Mouse (Mus musculus): ENCODE results near the gene Vta1.

DNA sequence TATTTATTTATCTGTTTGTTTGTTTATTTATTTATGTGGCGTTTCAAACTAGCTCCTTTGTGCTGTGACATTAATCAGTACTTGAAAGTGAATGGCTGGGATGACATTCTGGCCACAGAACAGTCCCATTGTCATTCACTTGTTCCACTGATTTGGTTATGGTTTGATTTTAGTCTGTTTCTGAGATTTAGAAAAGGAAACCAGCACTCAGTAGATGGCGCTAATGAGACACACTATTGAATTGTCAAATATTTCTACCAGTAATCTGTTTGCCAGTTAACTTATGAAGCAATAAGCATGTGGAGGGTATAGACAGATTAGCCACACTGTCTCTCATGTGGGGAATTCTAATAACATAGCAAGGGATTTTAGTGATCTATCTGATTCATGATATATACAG lies 28.9 kb upstream of the Vta1 start:
- TF ChIP-seq GATA1 (IDR thresholded peaks at IDR 0.05; ENCODE audit: low read length): no peak
- no peak for TF ChIP-seq TAL1 (IDR thresholded peaks at IDR 0.05; ENCODE audit: low read length)

All from erythroblast, embryonic 14.5 days (primary cell).